Mouse (Mus musculus) heart, postnatal 0 days (tissue): Measurements from ENCODE around the gene Gm4969. TPM values are rescaled to one million over a fixed set of nuclear protein-coding genes. Genes with fewer than 3 reads are reported as not detected.

ENCODE experiments used
- ATAC-seq: fragments of 200-750 bp; cut with Nextera tagmentation; 2 replicates; pipeline ENCODE4 v1.8.0; 2017; ENCODE audit warnings: low read depth, moderate number of reproducible peaks, moderate library complexity; ENCODE audit not compliant: insufficient read depth
- DNase-seq: peaks from one replicate; pipeline ENCODE4 v3.0.0-alpha.2; 2016; ENCODE audit warnings: low spot score
- H3K27ac ChIP-seq: fragments of 300-500 bp; sonication (generic); 2 replicates; pipeline ENCODE4 v1.5.1; 2014; ENCODE audit warnings: low read depth, mild to moderate bottlenecking
- H3K27me3 ChIP-seq: fragments of 300-500 bp; sonication (generic); 2 replicates; pipeline ENCODE4 v1.6.1; 2014; ENCODE audit warnings: low read length, mixed read lengths; ENCODE audit not compliant: control insufficient read depth, insufficient read depth
- H3K36me3 ChIP-seq: fragments of 300-500 bp; sonication (generic); replicated peaks from 2 replicates; pipeline ENCODE4 v1.6.1; 2014; ENCODE audit warnings: low read length, mixed read lengths; ENCODE audit not compliant: control insufficient read depth, insufficient read depth
- H3K4me1 ChIP-seq: fragments of 300-500 bp; sonication (generic); 2 replicates; pipeline ENCODE4 v1.6.1; 2014; ENCODE audit warnings: antibody characterized with exemption; ENCODE audit not compliant: control insufficient read depth, insufficient read depth
- H3K4me2 ChIP-seq: fragments of 300-500 bp; sonication (generic); 2 replicates; pipeline ENCODE4 v1.6.1; 2014; ENCODE audit warnings: low read depth, mild to moderate bottlenecking, low read length, moderate library complexity
- H3K4me3 ChIP-seq: fragments of 300-500 bp; sonication (generic); 2 replicates; pipeline ENCODE4 v1.5.1; 2014; ENCODE audit warnings: low read depth, low read length
- H3K9ac ChIP-seq: fragments of 300-500 bp; sonication (generic); replicated peaks from 2 replicates; pipeline ENCODE4 v1.6.1; 2014; ENCODE audit warnings: low read depth, low read length, mixed read lengths
- H3K9me3 ChIP-seq: fragments of 300-500 bp; sonication (generic); replicated peaks from 2 replicates; pipeline ENCODE4 v1.6.1; 2016; ENCODE audit warnings: low read length; ENCODE audit not compliant: control insufficient read depth
- CTCF ChIP-seq: IDR thresholded peaks from 2 replicates; pipeline ENCODE4 v1.5.1; 2016; ENCODE audit warnings: antibody characterized with exemption, control low read depth, low read depth
- EP300 ChIP-seq: IDR thresholded peaks from 2 replicates; pipeline ENCODE4 v1.6.1; 2016; ENCODE audit warnings: antibody characterized with exemption, low read depth
- WGBS: fragments of 180-500 bp; shearing (Covaris S2); extraction: QIAGEN DNeasy Blood & Tissue Kit; methylation state at CpG from one replicate; pipeline ENCODE4 v1.1.7; 2014; 5-methylcytosine and 5-hydroxymethylcytosine counted together
- polyA plus RNA-seq: library from polyadenylated mRNA; unstranded; fragments of >200 nt; fragmentation: Nextera tagmentation; extraction: Ambion mirVana; gene quantifications from 2 replicates; pipeline ENCODE4 v1.2.1, GENCODE M21; 2015
- total RNA-seq: library from RNA; depleted of rRNA; stranded (reverse); fragments of >200 nt; gene quantifications from 2 replicates; pipeline ENCODE4 v1.2.3, GENCODE M21; 2014; ENCODE audit warnings: low replicate concordance

Gene Gm4969
- total and polyA plus RNA-seq, 2 experiments from 2014 or later = 0.38 to 0.69 TPM

GRCm38 (mm10) chr7:19104486-19104885 lies 13.7 kb downstream of the Gm4969 start:
- Histone ChIP-seq H3K4me1 (peaks cover 7% of the 10 kb centered on the region; the same call in 1 of the 2 replicates), H3K4me2 (no peak overlapping the region), H3K4me3 (no peak overlapping the region), H3K27me3 (no peaks in the 10 kb centered on the region), H3K9ac (no peak overlapping the region), H3K27ac (no peak overlapping the region), H3K36me3 (no peaks in the 10 kb centered on the region), H3K9me3 (no peaks in the 10 kb centered on the region)
- DNase-seq (no peak), ATAC-seq (no peak)
- WGBS = 61% methylated on average over 2 of the region's 2 CpGs
- TF ChIP-seq EP300 (no peak), CTCF (no peak)

GRCm38 (mm10) chr7:19103741-19104140 lies 14.4 kb downstream of the Gm4969 start:
- H3K4me2 ChIP-seq = no peak overlapping the region
- no peaks in the 10 kb centered on the region for H3K27me3 ChIP-seq
- H3K27ac ChIP-seq = no peak overlapping the region
- H3K4me1 ChIP-seq = peaks cover 7% of the 10 kb centered on the region; the same call in 1 of the 2 replicates
- no peak overlapping the region for H3K9ac ChIP-seq
- TF ChIP-seq EP300 (no peak), CTCF (no peak)
- H3K9me3 ChIP-seq = no peaks in the 10 kb centered on the region
- H3K4me3 ChIP-seq = no peak overlapping the region
- no peak for ATAC-seq
- DNase-seq = no peak
- H3K36me3 ChIP-seq = no peaks in the 10 kb centered on the region

DNA sequence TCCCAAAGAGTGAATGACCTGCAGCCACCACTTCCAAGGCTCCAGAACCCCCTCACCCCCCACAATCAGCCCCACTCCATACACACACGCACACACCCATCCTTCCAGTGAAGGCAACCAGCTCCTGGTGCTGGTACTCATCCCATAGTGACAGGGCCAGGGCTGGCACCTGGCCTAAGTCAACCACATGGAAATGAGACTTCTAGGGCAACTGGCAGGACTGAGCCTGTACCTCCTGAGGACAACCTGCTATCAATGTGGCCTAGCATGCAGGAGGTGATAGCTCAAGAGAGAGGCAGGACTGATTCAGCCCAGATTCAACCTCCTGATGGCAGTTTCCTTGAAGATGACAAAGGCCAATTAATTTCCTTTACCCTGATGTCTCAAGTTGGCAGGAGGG lies 17.9 kb downstream of the Gm4969 start:
- DNase-seq = no peak

GRCm38 (mm10) chr7:19098811-19099210 lies 19.4 kb downstream of the Gm4969 start:
- 77% methylated on average over 7 of the region's 7 CpGs for WGBS
- no peak for ATAC-seq

More for the DNA sequence above, 17.9 kb downstream of the Gm4969 start:
- no peak overlapping the region for H3K4me2 ChIP-seq
- ATAC-seq = no peak
- H3K4me1 ChIP-seq = peaks cover 29% of the 10 kb centered on the region
- H3K4me3 ChIP-seq = no peak overlapping the region
- H3K9ac ChIP-seq = no peak overlapping the region
- 69% methylated on average over 1 of the region's 1 CpGs for WGBS
- H3K9me3 ChIP-seq = no peaks in the 10 kb centered on the region
- no peak overlapping the region for H3K27ac ChIP-seq
- no peaks in the 10 kb centered on the region for H3K27me3 ChIP-seq
- H3K36me3 ChIP-seq = no peaks in the 10 kb centered on the region
- TF ChIP-seq EP300 (no peak), CTCF (no peak)

GRCm38 (mm10) chr7:19097863-19098262 lies 20.3 kb downstream of the Gm4969 start:
- Histone ChIP-seq H3K9ac (no peak overlapping the region; the same call in 1 of the 2 replicates), H3K27ac (no peak overlapping the region), H3K36me3 (no peaks in the 10 kb centered on the region), H3K27me3 (no peaks in the 10 kb centered on the region), H3K9me3 (no peaks in the 10 kb centered on the region), H3K4me3 (no peak overlapping the region), H3K4me1 (peaks cover 29% of the 10 kb centered on the region), H3K4me2 (peak overlapping the region; percentile 9; the same call in 1 of the 2 replicates)
- no peak for DNase-seq
- TF ChIP-seq CTCF = no peak
- TF ChIP-seq EP300 = no peak
- ATAC-seq = no peak

More at GRCm38 (mm10) chr7:19098811-19099210, 19.4 kb downstream of the Gm4969 start:
- no peak for DNase-seq
- TF ChIP-seq EP300 (no peak), CTCF (no peak)
- Histone ChIP-seq H3K4me2 (no peak overlapping the region), H3K9ac (no peak overlapping the region), H3K27me3 (no peaks in the 10 kb centered on the region), H3K4me3 (no peak overlapping the region), H3K36me3 (no peaks in the 10 kb centered on the region), H3K27ac (no peak overlapping the region), H3K4me1 (peaks cover 29% of the 10 kb centered on the region), H3K9me3 (no peaks in the 10 kb centered on the region)

- no peaks in the 10 kb centered on the region for H3K9me3 ChIP-seq
- ATAC-seq (no peak), DNase-seq (no peak)
- 27% methylated on average over 2 of the region's 2 CpGs for WGBS
- no peak overlapping the region for H3K4me3 ChIP-seq
- peaks cover 29% of the 10 kb centered on the region for H3K4me1 ChIP-seq
- no peaks in the 10 kb centered on the region for H3K27me3 ChIP-seq
- H3K4me2 ChIP-seq = no peak overlapping the region
- H3K9ac ChIP-seq = no peak overlapping the region
- H3K36me3 ChIP-seq = peaks cover 6% of the 10 kb centered on the region; the same call in 1 of the 2 replicates
- TF ChIP-seq EP300 = no peak
- no peak for TF ChIP-seq CTCF
- H3K27ac ChIP-seq = no peak overlapping the region
Measured at GRCm38 (mm10) chr7:19097217-19097616, 21.0 kb downstream of the Gm4969 start.
